Mouse (Mus musculus) frontal cortex, postnatal 36 days (tissue): ENCODE data around the gene Abcg5.

Experiments
- DNase-seq, 2 experiments: peaks; one replicate each; pipeline ENCODE4 v3.0.0; 2022; ENCODE audit warnings: low spot score in 2 of 2

Abcg5 gene

DNA sequence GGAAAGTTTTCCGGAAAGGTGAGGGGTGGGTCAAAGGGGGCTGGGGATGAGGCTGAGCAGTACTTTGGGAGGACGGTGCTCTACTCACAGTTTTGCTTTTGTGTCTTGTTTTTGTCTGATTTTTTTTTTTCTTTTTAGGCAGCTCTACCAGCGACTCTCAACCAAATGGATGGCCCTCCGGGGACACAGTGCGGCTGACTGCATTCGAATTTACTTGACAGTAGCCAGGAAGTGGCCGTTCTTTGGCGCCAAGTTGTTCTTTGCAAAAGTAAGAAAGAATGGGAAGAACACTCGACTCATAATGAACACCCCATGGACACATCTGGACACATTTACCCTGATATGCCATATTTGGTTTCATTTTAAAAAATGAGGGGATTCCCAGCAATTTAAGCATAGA, 71.3 kb downstream of the Abcg5 start:
- no peak for DNase-seq

DNA sequence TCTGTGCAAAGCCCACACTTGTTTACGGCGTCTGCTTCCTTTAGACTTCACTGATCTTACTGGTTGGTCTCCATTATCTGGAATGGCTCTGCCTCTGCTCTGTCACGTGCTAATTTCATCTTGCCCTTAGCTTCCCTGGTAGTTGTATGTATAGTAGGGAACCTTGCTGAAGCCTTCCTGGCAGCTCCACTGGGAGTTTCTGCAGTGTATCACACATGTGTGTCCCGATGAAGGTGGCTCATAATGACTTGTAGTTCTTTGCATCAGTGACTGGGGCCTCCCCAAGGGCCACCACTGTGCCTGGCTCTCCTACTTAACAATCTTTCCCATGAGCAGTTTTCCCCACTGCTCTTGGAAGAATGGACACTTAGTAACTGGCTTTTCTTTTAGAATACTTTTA, 74.2 kb downstream of the Abcg5 start:
- DNase-seq = no peak
